Mouse (Mus musculus): Measurements from ENCODE around the gene Samhd1. TPM values are rescaled to one million over a fixed set of nuclear protein-coding genes. Genes with fewer than 3 reads are reported as not detected.

Gene Samhd1
- polyA plus RNA-seq, 1 experiment from 2014 or later, result 37.0 TPM

GRCm38 (mm10) chr2:157077160-157077559, 57.9 kb downstream of the Samhd1 start:
- no peak for DNase-seq
- Histone ChIP-seq H3K4me1 (ENCODE audit: insufficient read depth) (peaks cover 46% of the 10 kb centered on the region), H3K27me3 (ENCODE audit: insufficient read depth, low read length) (no peaks in the 10 kb centered on the region), H3K9me3 (ENCODE audit: low read depth, low read length) (no peaks in the 10 kb centered on the region), H3K9ac (peak overlapping the region; percentile 95), H3K36me3 (ENCODE audit: insufficient read depth) (peaks cover 32% of the 10 kb centered on the region), H3K27ac (ENCODE audit: low read depth) (peak overlapping the region; percentile 97), H3K4me3 (ENCODE audit: low read depth, low read length) (peak overlapping the region; percentile 91), H3K4me2 (peak overlapping the region; percentile 96)
- 9% methylated on average over 5 of the region's 5 CpGs for WGBS
- ATAC-seq (ENCODE audit: insufficient read depth), result no peak
- TF ChIP-seq CTCF (IDR thresholded peaks at IDR 0.05; ENCODE audit: low read depth), result no peak

GRCm38 (mm10) chr2:157076585-157076984, 58.5 kb downstream of the Samhd1 start:
- no peak for DNase-seq
- Histone ChIP-seq H3K9ac (peak overlapping the region; percentile 95), H3K9me3 (ENCODE audit: low read depth, low read length) (no peaks in the 10 kb centered on the region), H3K4me3 (ENCODE audit: low read depth, low read length) (peak overlapping the region; percentile 91), H3K4me1 (ENCODE audit: insufficient read depth) (peaks cover 51% of the 10 kb centered on the region), H3K27me3 (ENCODE audit: insufficient read depth, low read length) (no peaks in the 10 kb centered on the region), H3K4me2 (peak overlapping the region; percentile 96), H3K27ac (ENCODE audit: low read depth) (no peak overlapping the region; the same call in 1 of the 2 replicates), H3K36me3 (ENCODE audit: insufficient read depth) (peaks cover 32% of the 10 kb centered on the region)
- WGBS, result 75% methylated on average over 7 of the region's 7 CpGs
- no peak for TF ChIP-seq CTCF (IDR thresholded peaks at IDR 0.05; ENCODE audit: low read depth)
- no peak for ATAC-seq (ENCODE audit: insufficient read depth)

- peak overlapping the region; percentile 34; the same call in 1 of the 2 replicates for H3K9ac ChIP-seq
- TF ChIP-seq CTCF (IDR thresholded peaks at IDR 0.05; ENCODE audit: low read depth), result no peak
- H3K4me1 ChIP-seq (ENCODE audit: insufficient read depth), result peaks cover 60% of the 10 kb centered on the region
- ATAC-seq (ENCODE audit: insufficient read depth) (no peak), DNase-seq (peak; percentile 51)
- peak overlapping the region; percentile 96 for H3K4me2 ChIP-seq
- no peaks in the 10 kb centered on the region for H3K27me3 ChIP-seq (ENCODE audit: insufficient read depth, low read length)
- H3K9me3 ChIP-seq (ENCODE audit: low read depth, low read length), result no peaks in the 10 kb centered on the region
- peak overlapping the region; percentile 91 for H3K4me3 ChIP-seq (ENCODE audit: low read depth, low read length)
- H3K27ac ChIP-seq (ENCODE audit: low read depth), result peak overlapping the region; percentile 73
- peaks cover 32% of the 10 kb centered on the region for H3K36me3 ChIP-seq (ENCODE audit: insufficient read depth)
- 21% methylated on average over 3 of the region's 3 CpGs for WGBS
These were observed 59.4 kb downstream of the Samhd1 start for GRCm38 (mm10) chr2:157075685-157076084.

GRCm38 (mm10) chr2:157075226-157075625, 59.8 kb downstream of the Samhd1 start:
- DNase-seq (no peak), ATAC-seq (ENCODE audit: insufficient read depth) (no peak)
- H3K4me1 ChIP-seq (ENCODE audit: insufficient read depth), result peaks cover 64% of the 10 kb centered on the region
- H3K9ac ChIP-seq, result no peak overlapping the region
- no peak for TF ChIP-seq CTCF (IDR thresholded peaks at IDR 0.05; ENCODE audit: low read depth)
- peak overlapping the region; percentile 96 for H3K4me2 ChIP-seq
- no peaks in the 10 kb centered on the region for H3K9me3 ChIP-seq (ENCODE audit: low read depth, low read length)
- H3K27ac ChIP-seq (ENCODE audit: low read depth), result peak overlapping the region; percentile 73
- no peaks in the 10 kb centered on the region for H3K27me3 ChIP-seq (ENCODE audit: insufficient read depth, low read length)
- H3K36me3 ChIP-seq (ENCODE audit: insufficient read depth), result peaks cover 32% of the 10 kb centered on the region
- 83% methylated on average over 3 of the region's 3 CpGs for WGBS
- H3K4me3 ChIP-seq (ENCODE audit: low read depth, low read length), result peak overlapping the region; percentile 91; the same call in 1 of the 2 replicates

GRCm38 (mm10) chr2:157074772-157075171, 60.3 kb downstream of the Samhd1 start:
- TF ChIP-seq CTCF (IDR thresholded peaks at IDR 0.05; ENCODE audit: low read depth), result no peak
- no peaks in the 10 kb centered on the region for H3K9me3 ChIP-seq (ENCODE audit: low read depth, low read length)
- H3K4me2 ChIP-seq, result peak overlapping the region; percentile 96
- no peaks in the 10 kb centered on the region for H3K27me3 ChIP-seq (ENCODE audit: insufficient read depth, low read length)
- 32% methylated on average over 5 of the region's 5 CpGs for WGBS
- peak overlapping the region; percentile 73 for H3K27ac ChIP-seq (ENCODE audit: low read depth)
- peaks cover 32% of the 10 kb centered on the region for H3K36me3 ChIP-seq (ENCODE audit: insufficient read depth)
- DNase-seq, result peak; percentile 86
- H3K4me3 ChIP-seq (ENCODE audit: low read depth, low read length), result peak overlapping the region; percentile 12; the same call in 1 of the 2 replicates
- ATAC-seq (ENCODE audit: insufficient read depth), result no peak
- 0 out of 2 replicates have a peak overlapping the region, but pooled peaks have one; percentile 32 for H3K9ac ChIP-seq
- peaks cover 69% of the 10 kb centered on the region for H3K4me1 ChIP-seq (ENCODE audit: insufficient read depth)

- 60% methylated on average over 9 of the region's 9 CpGs for WGBS
- DNase-seq, result no peak
- TF ChIP-seq CTCF (IDR thresholded peaks at IDR 0.05; ENCODE audit: low read depth), result no peak
- Histone ChIP-seq H3K4me2 (peak overlapping the region; percentile 96), H3K27ac (ENCODE audit: low read depth) (peak overlapping the region; percentile 73), H3K27me3 (ENCODE audit: insufficient read depth, low read length) (no peaks in the 10 kb centered on the region), H3K36me3 (ENCODE audit: insufficient read depth) (peaks cover 32% of the 10 kb centered on the region), H3K4me3 (ENCODE audit: low read depth, low read length) (peak overlapping the region; percentile 12; the same call in 1 of the 2 replicates), H3K9me3 (ENCODE audit: low read depth, low read length) (no peaks in the 10 kb centered on the region), H3K4me1 (ENCODE audit: insufficient read depth) (peaks cover 74% of the 10 kb centered on the region), H3K9ac (peak overlapping the region; percentile 32; the same call in 1 of the 2 replicates)
- ATAC-seq (ENCODE audit: insufficient read depth), result no peak
These were observed 60.8 kb downstream of the Samhd1 start for GRCm38 (mm10) chr2:157074186-157074724.

GRCm38 (mm10) chr2:157073378-157074052, 61.5 kb downstream of the Samhd1 start:
- 58% methylated on average over 9 of the region's 9 CpGs for WGBS
- H3K27ac ChIP-seq (ENCODE audit: low read depth), result peak overlapping the region; percentile 73

More at GRCm38 (mm10) chr2:157073378-157074052, 61.5 kb downstream of the Samhd1 start:
- ATAC-seq (ENCODE audit: insufficient read depth), result peak; percentile 9; the same call in 1 of the 2 replicates
- no peak for TF ChIP-seq CTCF (IDR thresholded peaks at IDR 0.05; ENCODE audit: low read depth)
- no peaks in the 10 kb centered on the region for H3K27me3 ChIP-seq (ENCODE audit: insufficient read depth, low read length)
- no peak overlapping the region for H3K4me3 ChIP-seq (ENCODE audit: low read depth, low read length)
- H3K9ac ChIP-seq, result peak overlapping the region; percentile 4; the same call in 1 of the 2 replicates
- H3K9me3 ChIP-seq (ENCODE audit: low read depth, low read length), result no peaks in the 10 kb centered on the region
- H3K4me1 ChIP-seq (ENCODE audit: insufficient read depth), result peaks cover 82% of the 10 kb centered on the region
- H3K36me3 ChIP-seq (ENCODE audit: insufficient read depth), result peaks cover 32% of the 10 kb centered on the region
- DNase-seq, result peak; percentile 44
- H3K4me2 ChIP-seq, result peak overlapping the region; percentile 96

Data from lung, embryonic 14.5 days (tissue).